Mouse (Mus musculus) A20 (cell line): ENCODE results near the gene Ugt2a1.
"Not testable (repeated sequence)": the region's sequence is repeated elsewhere in the genome, so short reads cannot be mapped to it uniquely, and the experiment has no call there.

Experiments
- DNase-seq: peaks from one replicate; pipeline ENCODE4 v3.0.0-alpha.2; 2011; ENCODE audit warnings: low read depth, low spot score

The Ugt2a1 gene

GRCm38 (mm10) chr5:87490771-87491170, at the start of gene Ugt2a1:
Gene Ugt2a1, minus strand, starts transcription at chr5:87490871.
- no peak for DNase-seq

DNA sequence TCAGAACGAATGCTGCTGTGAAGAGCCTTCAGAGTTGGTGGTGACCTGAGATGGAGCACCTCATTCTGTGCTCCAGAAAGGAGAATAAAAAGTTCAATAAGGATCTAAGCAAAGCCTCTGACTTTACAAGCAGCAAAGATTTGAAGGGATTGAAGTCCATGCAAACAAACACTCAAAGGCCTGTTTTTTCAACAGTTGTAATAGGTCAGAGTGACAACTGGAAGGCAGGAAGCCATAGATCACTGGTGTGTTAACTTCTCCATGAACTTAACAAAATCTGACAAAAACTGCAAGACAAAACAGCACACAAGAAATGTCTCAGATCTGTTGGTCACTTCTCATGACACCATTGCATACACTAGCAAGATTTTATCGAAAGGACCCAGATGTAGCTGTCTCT, 47.4 kb upstream of the Ugt2a1 start, which contains the start of gene Sult1b1:
TSS of gene Sult1b1 (minus strand) at position 85 of the 400 bp plus-strand sequence.
- no peak for DNase-seq

- DNase-seq: no peak
Measured at GRCm38 (mm10) chr5:87535994-87536644, 45.4 kb upstream of the Ugt2a1 start.

GRCm38 (mm10) chr5:87532288-87532687, 41.6 kb upstream of the Ugt2a1 start:
- no peak for DNase-seq

- not testable (repeated sequence) for DNase-seq
Measured at GRCm38 (mm10) chr5:87523561-87523960, 32.9 kb upstream of the Ugt2a1 start.

GRCm38 (mm10) chr5:87505776-87506458, 15.2 kb upstream of the Ugt2a1 start:
- no peak for DNase-seq

- DNase-seq: no peak
Measured at GRCm38 (mm10) chr5:87502687-87503086, 12.0 kb upstream of the Ugt2a1 start.

DNA sequence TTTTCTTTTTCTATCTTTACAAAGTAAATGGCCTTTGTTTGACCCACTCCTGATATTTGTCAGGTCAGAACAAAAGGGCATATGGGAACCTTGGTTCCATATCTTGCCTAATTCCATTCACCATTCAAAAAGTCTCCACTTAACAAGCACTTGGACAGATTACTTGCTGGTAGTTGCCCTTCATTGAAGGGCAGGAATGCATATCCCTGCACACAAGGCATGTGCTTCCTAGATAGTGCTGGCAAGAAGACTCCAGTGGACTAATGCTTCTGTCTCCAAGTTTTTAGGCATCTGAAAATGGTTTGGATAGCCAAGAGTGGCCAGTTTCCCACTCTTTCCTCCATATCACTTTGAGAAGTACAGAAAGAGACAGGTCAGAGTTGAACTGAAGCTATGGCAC, 8.7 kb upstream of the Ugt2a1 start:
- DNase-seq: no peak

DNA sequence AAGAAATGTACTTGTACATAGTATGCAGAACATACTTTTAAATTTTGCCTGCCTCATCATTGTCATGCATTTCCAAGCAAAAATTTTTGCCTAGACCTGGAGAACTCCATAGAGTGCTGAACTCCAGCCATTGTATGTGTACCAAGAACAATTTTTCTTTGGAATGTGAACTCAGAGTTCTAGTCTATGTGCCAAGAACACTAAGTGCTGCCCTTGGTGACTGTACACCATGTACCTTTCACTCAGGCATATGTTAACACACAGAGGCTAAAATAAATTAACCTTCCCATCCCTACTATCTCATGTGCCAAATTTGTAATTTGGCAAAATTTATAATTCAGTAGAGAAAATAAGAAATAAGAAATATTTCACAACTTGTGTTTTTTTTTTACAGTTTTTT, 8.3 kb upstream of the Ugt2a1 start:
- no peak for DNase-seq

- DNase-seq: not testable (repeated sequence)
Measured at GRCm38 (mm10) chr5:87486706-87487105, 4.0 kb downstream of the Ugt2a1 start, which contains the start of gene Gm43638. Gene Gm43638, minus strand, starts transcription at chr5:87486806.

DNA sequence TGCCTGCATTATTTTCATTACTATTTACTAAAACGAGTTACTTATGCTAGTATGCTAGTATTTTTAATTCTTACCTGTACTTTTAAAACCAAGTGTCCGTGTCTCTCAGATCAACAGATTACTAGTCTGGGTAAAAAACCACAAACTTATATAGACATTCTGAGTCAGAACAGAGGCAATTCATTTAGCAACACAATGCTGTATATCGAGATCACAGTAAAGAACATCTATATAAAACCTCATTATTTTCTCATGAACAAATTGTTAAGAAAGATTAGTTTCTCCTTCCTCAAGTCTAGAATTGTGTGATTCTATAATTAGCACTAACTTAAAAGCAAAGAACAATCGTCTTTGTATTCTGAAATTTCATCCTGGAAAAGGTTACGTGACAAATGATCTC, 8.5 kb downstream of the Ugt2a1 start, which contains the start of gene Ugt2a2:
TSS of gene Ugt2a2 (minus strand) at position 101 of the 400 bp plus-strand sequence.
- DNase-seq: no peak

DNA sequence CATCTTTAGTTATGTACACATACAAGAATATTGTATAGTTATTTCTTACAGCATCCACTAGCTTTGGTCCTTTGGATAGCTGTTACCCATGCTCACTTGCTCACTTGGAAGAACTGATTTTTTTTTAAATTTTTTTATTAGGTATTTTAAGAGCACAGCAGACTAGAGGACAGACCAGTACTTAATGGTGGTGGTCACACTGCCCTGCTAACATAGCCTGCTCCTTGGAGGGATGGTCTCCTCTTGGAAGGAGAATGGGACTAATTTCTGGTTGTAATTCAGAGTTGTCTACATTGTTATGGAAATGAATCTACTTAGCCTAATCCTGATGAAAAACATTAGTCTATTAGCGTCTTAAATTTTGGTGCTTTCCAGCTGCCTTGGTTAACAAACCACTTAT, 31.9 kb downstream of the Ugt2a1 start:
- DNase-seq: no peak

DNA sequence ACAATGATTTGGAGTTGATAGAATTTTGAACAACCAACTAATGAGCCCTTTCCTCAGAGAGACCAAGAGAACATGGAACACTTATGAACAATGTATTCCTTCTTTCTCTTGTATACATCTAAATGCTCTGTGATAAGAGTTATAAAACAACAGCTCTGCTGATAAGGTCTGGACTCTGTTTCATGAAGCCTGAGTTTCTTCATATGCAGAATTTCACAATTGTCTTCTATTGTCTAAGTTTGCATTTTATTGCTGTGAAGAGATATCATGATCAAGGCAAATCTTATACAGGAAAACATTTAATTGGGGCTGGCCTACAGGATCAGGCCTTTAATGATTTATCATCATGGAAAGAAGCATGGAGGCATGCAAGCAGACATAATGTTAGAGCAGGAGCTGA, 33.0 kb downstream of the Ugt2a1 start:
- no peak for DNase-seq

GRCm38 (mm10) chr5:87456216-87456850, 34.3 kb downstream of the Ugt2a1 start:
- DNase-seq: no peak

- DNase-seq: no peak
Measured at GRCm38 (mm10) chr5:87455519-87455918, 35.2 kb downstream of the Ugt2a1 start.

DNA sequence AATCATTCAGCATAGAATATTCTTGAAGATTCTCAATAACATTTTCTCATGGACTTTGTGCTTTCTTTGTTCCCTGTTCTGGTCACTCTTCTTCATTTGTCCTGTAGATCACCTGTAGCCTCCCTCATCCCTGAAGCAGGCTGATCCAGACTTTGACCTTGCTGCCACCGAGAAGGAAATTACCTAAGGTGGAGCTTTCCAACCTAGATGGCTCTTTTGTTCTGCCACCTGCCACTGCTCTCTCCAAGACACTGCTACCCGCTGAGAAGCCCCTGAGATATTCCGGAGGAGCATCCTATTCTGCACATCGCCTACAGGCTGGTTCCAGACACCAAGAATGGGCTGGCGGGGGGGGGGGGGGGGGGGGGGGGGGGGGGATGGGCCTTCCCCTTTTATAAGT, 38.2 kb downstream of the Ugt2a1 start:
- not testable (repeated sequence) for DNase-seq

GRCm38 (mm10) chr5:87436264-87436663, 54.4 kb downstream of the Ugt2a1 start:
- peak; percentile 14 for DNase-seq

DNA sequence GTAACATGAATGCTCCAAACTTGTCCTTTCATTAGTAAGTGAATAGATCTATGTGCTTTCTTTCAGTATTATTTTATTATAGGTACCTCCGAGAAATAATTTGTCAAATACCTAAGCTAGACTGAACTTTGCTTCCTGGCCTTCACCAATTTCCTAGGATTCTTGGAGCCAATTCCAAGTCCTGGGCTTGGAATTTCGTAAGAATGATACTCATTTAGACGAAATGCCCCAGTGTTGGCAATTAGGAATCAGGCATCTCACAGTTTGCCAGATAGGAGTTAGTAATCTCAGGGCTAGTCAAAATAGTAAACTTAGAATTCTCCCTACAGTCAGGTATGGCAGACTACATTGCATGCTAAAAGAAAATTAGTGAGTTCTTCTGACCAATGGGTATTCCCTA, 65.0 kb downstream of the Ugt2a1 start:
- no peak for DNase-seq

- not testable (repeated sequence) for DNase-seq
Measured at GRCm38 (mm10) chr5:87424041-87424440, 66.6 kb downstream of the Ugt2a1 start, which contains the start of gene Ugt2b38. Gene Ugt2b38, minus strand, starts transcription at chr5:87424203.
